Mouse (Mus musculus): ENCODE results near the gene Ptx3. TPM values are rescaled to one million over a fixed set of nuclear protein-coding genes. Genes with fewer than 3 reads are reported as not detected.
"Not testable (repeated sequence)": the region's sequence is repeated elsewhere in the genome, so short reads cannot be mapped to it uniquely, and the experiment has no call there.

The Ptx3 gene
- polyA plus RNA-seq (2017; shearing (Covaris generic)), result not detected

GRCm38 (mm10) chr3:66219655-66220191 is at the start of gene Ptx3:
Gene Ptx3 (plus strand): TSS chr3:66219910.
- no peak for ATAC-seq

GRCm38 (mm10) chr3:66172907-66173306 is 46.8 kb upstream of the Ptx3 start:
- ATAC-seq, result no peak

GRCm38 (mm10) chr3:66179647-66180046 is 40.1 kb upstream of the Ptx3 start:
- ATAC-seq, result no peak

GRCm38 (mm10) chr3:66193910-66194562 is 25.7 kb upstream of the Ptx3 start:
- no peak for ATAC-seq

- no peak for ATAC-seq
Measured at GRCm38 (mm10) chr3:66208836-66209573, 10.7 kb upstream of the Ptx3 start.

- no peak for ATAC-seq
Measured at GRCm38 (mm10) chr3:66213524-66213923, 6.2 kb upstream of the Ptx3 start.

- ATAC-seq, result no peak
Measured at GRCm38 (mm10) chr3:66215759-66216158, 4.0 kb upstream of the Ptx3 start.

GRCm38 (mm10) chr3:66220554-66221242 is 988 bp downstream of the Ptx3 start:
- ATAC-seq, result no peak

GRCm38 (mm10) chr3:66221243-66221611 is 1.5 kb downstream of the Ptx3 start:
- ATAC-seq, result no peak

- no peak for ATAC-seq
Measured at GRCm38 (mm10) chr3:66224931-66225537, 5.3 kb downstream of the Ptx3 start.

- ATAC-seq, result not testable (repeated sequence)
Measured at GRCm38 (mm10) chr3:66236234-66236871, 16.6 kb downstream of the Ptx3 start.

GRCm38 (mm10) chr3:66240476-66240875 is 20.8 kb downstream of the Ptx3 start:
- no peak for ATAC-seq

GRCm38 (mm10) chr3:66251842-66252241 is 32.1 kb downstream of the Ptx3 start:
- no peak for ATAC-seq

GRCm38 (mm10) chr3:66254504-66255105 is 34.9 kb downstream of the Ptx3 start:
- ATAC-seq, result no peak

- ATAC-seq, result no peak
Measured at GRCm38 (mm10) chr3:66262319-66262718, 42.6 kb downstream of the Ptx3 start.

GRCm38 (mm10) chr3:66263270-66263669 is 43.6 kb downstream of the Ptx3 start:
- no peak for ATAC-seq

Other genes starting within 250 kb of the Ptx3 start
- gene Veph1, start 76.9 kb downstream of the Ptx3 start, polyA plus RNA-seq (2017; shearing (Covaris generic)), result not detected

Data from activated CD4-positive, CD25-positive, alpha-beta regulatory T cell, adult 4 months (primary cell).